Mouse (Mus musculus): ENCODE data around the gene Fxyd7.

DNA sequence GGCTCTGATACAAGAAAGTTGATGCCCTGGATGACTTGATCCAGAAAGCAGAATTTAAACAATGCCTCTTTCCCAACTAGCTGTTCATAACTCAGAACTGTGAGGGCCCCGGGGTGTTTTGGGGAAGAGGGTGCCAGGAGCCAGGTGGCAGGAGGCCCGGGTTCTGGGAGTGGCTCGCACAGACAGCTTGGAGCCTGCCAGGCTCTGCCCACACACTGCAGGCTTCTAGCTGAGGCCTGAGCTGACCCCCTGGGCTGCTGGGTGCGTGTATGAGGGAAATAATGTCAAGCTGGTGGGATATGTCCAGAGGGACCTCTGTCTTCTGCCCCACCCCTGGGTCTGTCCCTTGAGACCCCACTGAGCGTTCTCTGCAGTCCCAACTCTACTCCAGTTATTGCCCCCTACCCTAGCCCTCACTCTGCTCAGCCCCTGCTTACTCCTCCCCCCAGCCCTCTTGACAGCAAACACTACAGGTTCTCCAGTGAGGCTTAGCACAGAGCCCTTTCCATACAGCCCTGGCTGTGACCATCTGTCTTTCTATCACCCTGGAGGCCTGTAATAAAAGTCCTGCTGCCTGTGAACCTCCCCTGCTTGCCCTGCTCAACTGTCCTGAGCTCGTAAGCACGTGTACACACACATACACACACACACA, 22.9 kb upstream of the Fxyd7 start:
- TF ChIP-seq GATA1 (IDR thresholded peaks at IDR 0.05; ENCODE audit: low read length) (no peak), TAL1 (IDR thresholded peaks at IDR 0.05; ENCODE audit: low read length) (no peak)
